Mouse (Mus musculus) cerebellum, adult 2 months (tissue): Measurements from ENCODE around the gene Smim7.

ENCODE experiments used
- CTCF ChIP-seq: fragments of 200-500 bp; IDR thresholded peaks from 2 replicates; pipeline ENCODE4 v1.5.1; 2011; ENCODE audit warnings: low read depth, mild to moderate bottlenecking, control low read depth, low read length, moderate library complexity, borderline replicate concordance; ENCODE audit not compliant: insufficient read depth
- POLR2A ChIP-seq: fragments of 200-500 bp; IDR thresholded peaks from 2 replicates; pipeline ENCODE4 v1.6.1; 2011; ENCODE audit warnings: low read length, control low read depth, borderline replicate concordance; ENCODE audit not compliant: insufficient read depth

- TF ChIP-seq CTCF (no peak), POLR2A (no peak)
Measured at GRCm38 (mm10) chr8:72548644-72549313, 22.1 kb downstream of the Smim7 start.
